Mouse (Mus musculus) erythroblast, embryonic 14.5 days (primary cell): Measurements from ENCODE around the gene Wdr53.

ENCODE experiments used
- GATA1 ChIP-seq: IDR thresholded peaks from 2 replicates; pipeline ENCODE4 v1.6.1; 2012; ENCODE audit warnings: low read length, inconsistent platforms, mixed read lengths
- TAL1 ChIP-seq: IDR thresholded peaks from 3 replicates; pipeline ENCODE4 v1.6.1; 2012; ENCODE audit warnings: low read length, inconsistent platforms, mixed read lengths

- no peak for TF ChIP-seq TAL1
- TF ChIP-seq GATA1, result no peak
Measured at GRCm38 (mm10) chr16:32221803-32222202, 25.2 kb upstream of the Wdr53 start.
